Mouse (Mus musculus) cerebellum, adult 11 months (tissue): ENCODE data around the gene Txndc5.

ENCODE experiments used
- DNase-seq: peaks from one replicate; pipeline ENCODE4 v3.0.0; 2022

Txndc5 gene

DNA sequence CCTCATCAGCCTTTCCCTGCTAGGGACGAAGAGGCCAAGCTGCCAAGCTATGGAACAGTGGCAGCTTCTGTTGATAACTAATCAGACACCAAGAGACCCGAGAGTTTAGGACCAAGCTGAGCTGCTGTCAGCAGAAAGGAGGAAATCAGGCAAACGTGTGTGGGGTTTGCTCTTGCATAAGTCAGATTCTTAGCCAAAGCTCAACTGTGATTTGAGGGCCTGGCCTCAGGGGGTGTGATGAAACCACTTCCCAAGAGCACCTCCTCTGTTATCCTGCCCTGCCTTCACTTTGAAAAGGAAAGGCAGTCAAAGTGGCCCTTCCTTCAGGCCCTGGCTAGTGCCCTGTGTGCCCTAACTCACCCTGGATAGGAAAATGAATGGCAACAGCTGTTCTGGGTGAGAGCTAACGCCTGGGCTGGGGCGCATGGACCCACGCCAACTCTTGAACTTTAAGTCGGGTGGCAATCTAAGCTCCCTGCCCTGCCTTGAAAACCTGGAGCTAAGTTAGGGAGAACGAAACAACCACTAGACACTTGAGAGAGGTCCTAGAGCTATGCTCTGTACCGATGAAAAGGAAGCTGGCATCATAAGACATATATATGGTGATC lies at the start of gene Txndc5:
Gene Txndc5 (minus strand): TSS at position 138 of the 608 bp plus-strand sequence.
- no peak for DNase-seq

DNA sequence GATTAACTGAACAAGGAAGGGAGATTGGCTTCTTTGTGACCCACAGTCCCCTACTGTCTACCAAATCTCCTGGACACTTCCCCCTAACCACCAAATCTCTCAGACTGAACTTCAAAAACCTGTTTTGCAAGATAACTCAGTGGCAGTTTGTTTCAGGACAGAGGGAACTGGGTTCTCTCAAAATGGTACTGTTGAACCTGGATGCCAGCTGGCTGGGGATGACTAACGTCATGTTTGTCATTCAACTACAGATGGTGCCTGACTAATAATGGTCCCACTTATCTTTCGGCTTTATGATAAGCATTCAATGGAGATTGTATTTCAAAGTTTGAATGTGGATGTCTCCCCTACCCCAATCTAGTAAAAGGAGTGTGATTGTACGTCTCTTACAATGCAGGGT lies 46.0 kb upstream of the Txndc5 start:
- DNase-seq, result no peak

DNA sequence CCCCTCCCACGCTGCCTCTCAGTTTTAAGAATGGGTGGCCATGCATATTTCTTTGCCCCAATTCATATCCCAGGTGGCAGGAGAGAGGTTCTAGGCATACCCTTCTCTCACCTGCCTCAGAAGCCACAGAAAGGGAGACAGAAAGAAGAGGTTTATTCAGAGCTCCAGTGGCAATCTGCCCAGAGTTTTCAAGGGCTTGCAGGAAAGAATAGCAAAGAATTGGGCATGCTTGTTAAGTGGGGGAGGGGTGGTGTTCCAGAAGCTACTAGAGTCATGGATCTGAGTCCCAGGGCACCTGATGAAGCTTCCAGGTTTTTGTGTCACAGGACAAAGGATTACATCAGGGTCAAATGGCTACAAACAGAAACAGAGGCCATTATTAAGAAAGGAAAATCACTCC lies 44.7 kb upstream of the Txndc5 start:
- DNase-seq, result no peak

DNA sequence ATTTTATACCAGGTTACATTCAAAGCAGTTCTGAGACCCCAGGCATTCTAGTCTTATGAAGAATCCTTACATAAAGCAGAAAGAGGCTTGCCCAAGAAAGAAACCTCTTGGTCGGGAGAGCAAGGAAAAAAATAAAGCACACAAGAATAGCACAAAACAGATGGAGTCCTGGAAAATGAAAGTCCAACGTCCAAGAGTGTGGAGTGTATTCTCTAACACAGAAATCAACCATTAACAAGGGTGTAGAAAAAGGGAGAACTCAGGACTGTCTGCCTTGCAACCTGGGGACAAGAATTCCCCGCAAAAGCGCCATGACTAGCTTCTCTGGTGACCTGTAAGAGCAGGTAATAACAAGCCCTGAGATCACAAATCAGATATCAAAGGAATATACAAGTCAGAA lies 36.6 kb upstream of the Txndc5 start:
- DNase-seq, result no peak

GRCm38 (mm10) chr13:38554611-38555010 lies 26.0 kb upstream of the Txndc5 start:
- no peak for DNase-seq

GRCm38 (mm10) chr13:38554210-38554609 lies 25.6 kb upstream of the Txndc5 start:
- no peak for DNase-seq

DNA sequence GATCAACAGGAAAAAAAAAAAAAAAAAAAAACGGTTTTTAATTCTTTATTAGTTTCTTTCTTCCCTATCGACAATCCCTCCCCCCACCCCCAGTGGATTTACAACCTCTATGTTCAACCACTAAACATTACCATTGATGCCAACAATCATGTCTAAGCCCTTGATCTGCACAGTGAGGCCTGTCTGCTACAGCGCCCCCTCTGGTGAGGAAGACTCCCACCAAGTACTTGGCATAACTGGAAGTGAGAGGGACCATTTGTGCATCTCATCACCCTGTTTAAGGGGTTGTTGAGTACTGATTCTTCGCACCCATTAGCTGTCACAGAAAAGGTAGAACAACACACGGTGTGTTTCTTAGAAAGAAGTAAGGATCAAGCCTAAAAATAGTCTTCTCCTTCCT lies 20.1 kb upstream of the Txndc5 start:
- DNase-seq, result no peak

DNA sequence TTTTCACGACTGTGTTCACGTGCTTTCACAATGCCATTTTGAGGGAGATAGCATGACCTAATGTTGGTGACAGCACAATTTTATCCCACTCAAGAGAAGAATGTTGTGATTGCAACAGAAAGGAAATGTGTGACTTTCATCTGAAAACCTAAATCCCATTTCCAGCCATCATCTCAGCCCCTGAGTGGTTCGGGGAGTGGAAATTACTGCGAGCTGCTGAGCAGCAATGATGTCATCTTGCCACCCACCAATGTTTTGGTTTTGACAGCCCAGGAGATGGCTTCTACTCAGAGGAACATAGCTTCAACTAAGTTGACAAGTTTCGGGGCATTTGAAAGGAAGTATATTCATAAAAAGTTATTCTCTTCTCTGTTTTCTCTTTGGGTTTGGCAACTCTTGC lies 19.1 kb upstream of the Txndc5 start:
- DNase-seq, result no peak

- DNase-seq, result no peak
These were observed 18.1 kb upstream of the Txndc5 start for GRCm38 (mm10) chr13:38546754-38547153.

- no peak for DNase-seq
These were observed 16.8 kb upstream of the Txndc5 start for GRCm38 (mm10) chr13:38545460-38545859.

- DNase-seq, result no peak
These were observed 16.3 kb upstream of the Txndc5 start for GRCm38 (mm10) chr13:38544769-38545445.

DNA sequence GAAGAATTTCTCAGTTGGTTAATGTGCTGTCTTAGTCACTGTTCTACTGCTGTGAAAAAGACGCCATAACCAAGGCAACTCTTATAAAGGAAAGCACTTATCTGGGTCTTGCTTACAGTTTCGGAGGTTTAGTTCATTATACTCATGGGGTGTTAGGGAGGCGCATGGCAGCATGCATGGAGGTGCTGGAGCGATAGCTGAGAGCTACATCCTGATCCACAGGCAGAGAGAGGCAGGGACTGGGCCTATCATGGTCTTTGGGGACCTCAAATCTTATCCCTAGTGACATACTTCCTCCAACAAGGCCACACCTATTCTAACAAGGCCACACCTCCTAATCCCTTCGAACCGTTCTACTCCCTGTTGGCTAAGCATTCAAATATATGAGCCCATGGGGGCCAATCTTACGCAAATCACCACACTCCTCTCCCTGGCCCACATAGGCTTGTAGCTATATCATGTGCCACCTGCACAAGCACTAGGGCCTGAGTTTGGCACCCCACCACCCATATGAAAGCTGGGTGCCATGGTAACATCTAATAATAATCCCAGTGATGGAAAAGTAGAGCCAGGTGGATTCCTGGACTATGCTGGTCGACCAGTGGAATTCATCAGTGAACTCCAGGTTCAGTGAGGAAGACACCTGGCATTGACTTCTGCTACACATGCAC lies 15.0 kb upstream of the Txndc5 start:
- DNase-seq, result no peak

DNA sequence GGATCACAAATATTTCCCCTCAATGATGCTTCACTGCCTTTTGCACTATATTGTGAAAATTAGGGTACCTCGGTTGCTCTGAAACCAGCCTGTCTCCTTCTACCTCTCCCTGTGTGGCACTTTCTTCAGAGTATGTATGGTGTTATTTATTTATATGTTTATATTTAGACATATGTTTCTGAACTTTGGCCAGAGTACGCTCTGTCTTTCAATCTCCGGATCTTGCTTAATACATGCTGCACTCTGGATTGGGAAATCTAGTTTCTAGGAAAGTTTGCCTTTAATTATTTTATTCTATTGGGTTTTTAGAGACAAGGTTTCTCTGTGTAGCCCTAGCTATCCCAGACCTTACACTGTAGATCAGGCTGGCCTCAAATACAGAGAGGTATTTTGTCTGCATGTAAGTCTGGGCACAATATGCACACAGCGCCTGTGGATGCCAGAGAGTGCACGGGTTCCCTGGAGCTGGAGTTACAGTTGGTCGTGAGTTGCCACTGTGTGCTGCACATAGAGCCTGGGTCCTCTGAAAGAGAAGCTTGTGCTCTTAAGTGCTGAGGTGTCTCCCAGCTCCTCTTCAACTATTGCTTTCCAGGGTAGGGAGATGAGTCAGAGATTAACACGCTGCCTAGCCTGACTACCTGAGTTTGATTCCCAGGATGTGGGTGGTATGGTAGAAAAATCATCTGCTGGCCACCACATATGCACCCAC lies 10.7 kb upstream of the Txndc5 start:
- no peak for DNase-seq

- no peak for DNase-seq
These were observed 8.9 kb upstream of the Txndc5 start for GRCm38 (mm10) chr13:38537521-38537920.

DNA sequence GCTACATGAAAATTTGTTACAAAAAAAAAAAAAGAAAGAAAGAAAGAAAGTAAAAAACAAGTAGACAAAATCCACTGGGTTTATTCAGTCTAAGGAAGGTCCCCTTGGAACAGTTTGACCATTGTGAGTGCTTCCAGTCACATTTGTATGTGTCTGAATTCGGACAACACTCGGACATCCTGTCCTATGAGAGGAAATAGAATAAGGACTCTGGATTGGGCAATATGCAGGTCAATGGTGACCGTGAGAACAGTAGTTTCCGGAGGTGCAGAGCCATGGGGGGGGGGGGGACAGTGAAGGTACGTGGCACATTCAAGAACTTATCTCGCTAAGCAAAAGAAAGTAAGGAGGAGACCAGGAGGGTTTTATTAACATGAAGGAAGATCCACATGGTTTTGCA lies 6.1 kb upstream of the Txndc5 start:
- DNase-seq, result no peak

DNA sequence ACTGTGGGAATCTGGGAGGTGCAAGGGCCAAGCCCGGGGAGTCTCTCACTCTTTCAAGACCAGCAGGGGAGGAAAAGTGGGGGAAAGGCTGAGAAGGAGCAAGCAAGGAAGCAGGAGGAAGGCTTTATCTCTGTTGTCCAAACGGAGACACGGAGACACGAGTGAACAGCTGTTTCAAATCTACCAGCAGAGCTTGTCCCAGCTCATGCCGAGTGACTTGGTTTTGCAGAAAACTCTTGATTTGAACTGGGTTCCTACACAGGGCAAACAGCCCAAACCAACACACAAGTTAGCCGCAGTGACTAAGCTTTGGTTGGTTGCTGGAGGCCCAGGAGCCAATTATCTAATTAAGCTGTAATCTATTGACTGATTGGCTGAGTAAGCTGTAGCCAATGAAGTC lies 5.4 kb upstream of the Txndc5 start:
- no peak for DNase-seq

DNA sequence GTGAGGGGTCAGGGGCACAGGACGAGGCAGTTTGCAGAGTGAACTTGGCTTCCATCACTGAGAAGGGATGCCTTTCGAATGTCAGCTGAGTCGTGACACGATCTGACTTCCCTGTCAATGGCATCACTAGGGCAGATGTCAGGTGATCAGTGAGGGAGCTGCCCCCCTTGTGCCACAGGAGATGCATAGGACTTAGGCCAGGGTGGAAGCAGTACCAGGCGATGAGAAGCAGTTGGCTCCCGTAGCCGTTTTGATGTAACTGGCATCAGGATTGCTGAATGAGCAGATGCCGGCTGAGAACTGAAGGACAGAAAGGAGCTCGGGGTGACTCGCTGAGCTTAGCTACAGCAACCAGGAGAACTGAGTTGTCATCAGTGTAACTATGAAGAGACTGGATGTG lies 4.8 kb upstream of the Txndc5 start:
- DNase-seq, result no peak

GRCm38 (mm10) chr13:38531498-38531897 lies 2.9 kb upstream of the Txndc5 start:
- DNase-seq, result no peak

GRCm38 (mm10) chr13:38529576-38529975 lies 952 bp upstream of the Txndc5 start:
- no peak for DNase-seq

DNA sequence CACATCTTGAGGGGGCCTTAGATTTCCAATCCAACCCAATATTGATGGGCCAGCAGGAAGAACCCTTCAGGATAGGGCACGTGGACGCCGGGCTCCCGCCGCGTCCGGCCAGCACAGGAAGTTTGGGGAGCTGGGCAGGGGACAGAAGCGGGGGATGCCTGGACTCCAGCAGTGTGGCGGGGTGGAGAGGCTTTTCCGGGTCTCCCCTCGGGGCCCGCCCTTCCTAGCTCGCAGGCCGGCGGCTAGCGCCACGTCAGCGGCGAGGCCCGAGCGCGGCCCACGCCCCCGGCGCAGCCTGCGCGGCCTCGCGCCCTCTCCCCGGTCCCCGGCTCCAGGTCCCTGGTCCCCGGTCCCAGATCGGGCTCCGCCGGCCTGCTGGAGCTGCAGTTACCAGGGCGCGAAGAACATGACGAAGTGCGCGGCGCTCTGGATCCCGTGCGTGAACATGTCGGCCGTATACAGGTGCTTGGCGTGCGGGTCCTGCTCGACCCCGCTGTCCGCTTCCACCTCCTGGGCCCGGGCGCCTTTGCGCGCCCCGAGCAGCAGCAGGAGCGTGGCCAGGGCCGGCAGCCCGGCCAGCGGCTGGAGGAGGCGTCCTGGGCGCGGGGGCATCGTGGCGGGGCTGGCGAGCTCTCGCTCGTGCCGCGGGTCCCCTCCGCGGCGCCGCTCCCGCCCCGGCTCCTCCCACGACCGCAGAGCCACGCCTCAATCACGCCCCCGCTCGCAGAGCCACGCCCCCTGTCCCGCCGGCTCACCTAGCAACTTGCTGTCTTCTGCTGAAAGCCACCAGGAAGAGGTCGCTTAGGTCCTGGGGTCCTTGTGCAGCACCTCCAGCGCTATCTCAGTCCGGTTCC lies 600 bp downstream of the Txndc5 start:
- DNase-seq, result peak; percentile 78

DNA sequence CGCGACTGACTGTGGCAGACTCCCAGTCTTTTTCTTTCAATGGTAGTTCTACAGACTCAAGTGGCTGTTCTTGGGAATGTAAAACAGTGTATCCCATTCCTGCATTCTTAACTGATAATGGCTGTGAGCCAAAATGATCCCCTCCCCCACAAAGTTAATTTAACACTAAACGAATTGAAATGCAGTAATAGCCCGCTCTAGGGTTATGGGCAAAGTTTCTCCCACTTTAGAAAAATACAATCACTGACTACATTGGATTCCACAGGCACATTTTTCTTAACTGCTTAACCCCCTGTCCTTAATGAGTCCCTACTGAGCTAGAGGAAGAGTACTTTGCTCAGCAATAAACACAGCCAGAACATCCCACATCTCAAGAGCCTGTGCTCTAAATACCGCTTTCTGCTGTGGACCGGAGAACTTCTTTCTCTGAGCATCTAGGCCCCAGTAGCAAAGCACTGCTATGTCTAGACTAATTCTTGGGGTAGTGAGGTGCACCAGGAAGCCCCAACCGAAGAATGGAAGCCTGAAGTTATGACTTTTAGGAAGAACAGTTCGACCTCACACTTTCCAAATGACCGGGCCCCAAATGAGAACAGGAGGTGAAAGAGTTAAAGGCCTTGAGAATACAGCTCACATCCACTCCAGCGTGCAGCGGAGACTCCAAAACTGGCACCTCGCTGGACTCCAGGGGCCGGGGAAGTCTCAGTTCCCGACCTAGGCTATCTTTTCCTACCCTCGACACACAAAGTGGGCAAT lies 1.4 kb downstream of the Txndc5 start:
- DNase-seq, result no peak

DNA sequence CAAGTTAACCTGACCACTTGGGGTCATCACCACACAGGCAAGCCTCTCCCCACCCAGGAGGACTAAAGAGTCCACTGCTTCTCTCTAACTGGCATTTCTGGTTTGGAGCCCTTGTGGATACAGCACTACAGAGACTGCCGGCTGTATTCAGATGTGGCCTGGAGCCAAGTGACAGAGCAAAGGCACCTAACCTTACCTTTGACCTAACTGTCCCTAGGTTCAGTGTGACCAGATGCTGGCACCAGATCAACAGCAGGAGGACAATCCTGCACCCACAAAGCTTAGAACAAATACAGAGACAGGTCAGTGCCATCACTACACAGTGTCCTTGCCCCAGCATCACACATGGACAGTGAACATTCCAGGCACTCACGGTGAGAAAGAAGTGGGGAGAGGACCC lies 2.5 kb downstream of the Txndc5 start:
- DNase-seq, result no peak
